Mouse (Mus musculus): ENCODE measurements around the gene Rab11fip5. TPM values are rescaled to one million over a fixed set of nuclear protein-coding genes. Genes with fewer than 3 reads are reported as not detected.
A peak's percentile ranks its signal among the peaks of the same experiment; 100 is the strongest.

The Rab11fip5 gene
- polyA plus RNA-seq, 1 experiment from 2014 or later, result 42.3 TPM

- H3K9me3 ChIP-seq (replicated peaks), result no peaks in the 10 kb centered on the region
- no peak for ATAC-seq (replicated peaks; ENCODE audit: insufficient number of reproducible peaks, insufficient read depth, low FRiP score, low read depth)
- H3K36me3 ChIP-seq, result no peaks in the 10 kb centered on the region
- no peak overlapping the region for H3K4me2 ChIP-seq
- H3K9ac ChIP-seq, result no peak overlapping the region
- H3K27me3 ChIP-seq, result no peaks in the 10 kb centered on the region
- H3K27ac ChIP-seq, result no peak overlapping the region
- H3K4me3 ChIP-seq, result no peak overlapping the region
- H3K4me1 ChIP-seq (replicated peaks), result peaks cover 3% of the 10 kb centered on the region
- 77% methylated on average over 4 of the region's 4 CpGs for WGBS
Measured at GRCm38 (mm10) chr6:85307894-85308293, 66.5 kb downstream of the Rab11fip5 start.

- Histone ChIP-seq H3K9me3 (replicated peaks) (no peaks in the 10 kb centered on the region), H3K27ac (no peak overlapping the region), H3K9ac (no peak overlapping the region), H3K4me2 (no peak overlapping the region), H3K4me3 (no peak overlapping the region), H3K4me1 (replicated peaks) (peaks cover 11% of the 10 kb centered on the region), H3K36me3 (no peaks in the 10 kb centered on the region), H3K27me3 (no peaks in the 10 kb centered on the region)
- WGBS, result 73% methylated on average over 3 of the region's 3 CpGs
- ATAC-seq (replicated peaks; ENCODE audit: insufficient number of reproducible peaks, insufficient read depth, low FRiP score, low read depth), result no peak
Measured at GRCm38 (mm10) chr6:85306375-85306774, 68.1 kb downstream of the Rab11fip5 start.

DNA sequence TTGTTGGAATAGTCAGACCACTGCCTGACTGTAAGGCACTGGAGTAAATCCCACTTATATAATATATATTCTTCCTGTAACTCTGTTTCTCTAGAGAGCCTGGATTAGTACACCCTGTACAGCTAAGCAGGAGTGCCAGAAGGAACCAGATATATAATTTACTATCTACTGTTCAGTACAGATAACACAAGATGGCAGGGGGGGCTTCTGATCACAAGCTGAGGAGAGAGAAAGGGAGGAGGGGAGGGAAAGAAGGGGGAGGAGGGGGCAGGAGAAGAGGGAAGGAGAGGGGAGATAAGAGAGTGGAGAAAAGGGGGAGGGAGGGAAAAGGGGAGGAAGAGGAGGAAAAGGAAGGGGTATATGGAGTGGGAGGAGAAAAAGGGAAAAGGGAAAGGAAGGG lies 68.6 kb downstream of the Rab11fip5 start:
- Histone ChIP-seq H3K4me3 (no peak overlapping the region), H3K4me1 (replicated peaks) (peaks cover 11% of the 10 kb centered on the region), H3K27me3 (no peaks in the 10 kb centered on the region), H3K36me3 (no peaks in the 10 kb centered on the region), H3K4me2 (no peak overlapping the region), H3K9me3 (replicated peaks) (no peaks in the 10 kb centered on the region), H3K27ac (no peak overlapping the region), H3K9ac (no peak overlapping the region)
- no peak for ATAC-seq (replicated peaks; ENCODE audit: insufficient number of reproducible peaks, insufficient read depth, low FRiP score, low read depth)

DNA sequence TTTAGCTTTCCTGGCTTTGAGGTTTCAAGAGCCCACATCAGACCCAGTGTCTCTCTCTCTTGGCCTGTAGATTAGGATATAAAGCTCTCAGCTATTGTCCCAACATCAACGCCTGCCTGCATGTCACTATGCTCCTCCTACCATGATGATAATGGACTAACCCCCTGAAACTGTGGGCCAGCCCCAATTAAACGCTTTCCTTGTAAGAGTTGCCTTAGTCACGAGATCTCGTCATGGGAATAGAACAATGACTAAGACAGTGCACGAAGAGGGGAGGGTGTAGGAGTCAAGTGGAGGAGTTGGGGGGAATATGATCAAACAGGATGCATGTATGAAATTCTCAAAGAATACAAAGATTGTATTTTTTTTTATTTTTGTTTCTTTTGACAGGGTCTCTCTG lies 69.5 kb downstream of the Rab11fip5 start:
- Histone ChIP-seq H3K27me3 (no peaks in the 10 kb centered on the region), H3K4me3 (no peak overlapping the region), H3K4me1 (replicated peaks) (peaks cover 11% of the 10 kb centered on the region), H3K36me3 (no peaks in the 10 kb centered on the region), H3K9ac (no peak overlapping the region), H3K4me2 (no peak overlapping the region), H3K27ac (no peak overlapping the region), H3K9me3 (replicated peaks) (no peaks in the 10 kb centered on the region)
- WGBS, result 75% methylated on average over 5 of the region's 5 CpGs
- ATAC-seq (replicated peaks; ENCODE audit: insufficient number of reproducible peaks, insufficient read depth, low FRiP score, low read depth), result no peak

DNA sequence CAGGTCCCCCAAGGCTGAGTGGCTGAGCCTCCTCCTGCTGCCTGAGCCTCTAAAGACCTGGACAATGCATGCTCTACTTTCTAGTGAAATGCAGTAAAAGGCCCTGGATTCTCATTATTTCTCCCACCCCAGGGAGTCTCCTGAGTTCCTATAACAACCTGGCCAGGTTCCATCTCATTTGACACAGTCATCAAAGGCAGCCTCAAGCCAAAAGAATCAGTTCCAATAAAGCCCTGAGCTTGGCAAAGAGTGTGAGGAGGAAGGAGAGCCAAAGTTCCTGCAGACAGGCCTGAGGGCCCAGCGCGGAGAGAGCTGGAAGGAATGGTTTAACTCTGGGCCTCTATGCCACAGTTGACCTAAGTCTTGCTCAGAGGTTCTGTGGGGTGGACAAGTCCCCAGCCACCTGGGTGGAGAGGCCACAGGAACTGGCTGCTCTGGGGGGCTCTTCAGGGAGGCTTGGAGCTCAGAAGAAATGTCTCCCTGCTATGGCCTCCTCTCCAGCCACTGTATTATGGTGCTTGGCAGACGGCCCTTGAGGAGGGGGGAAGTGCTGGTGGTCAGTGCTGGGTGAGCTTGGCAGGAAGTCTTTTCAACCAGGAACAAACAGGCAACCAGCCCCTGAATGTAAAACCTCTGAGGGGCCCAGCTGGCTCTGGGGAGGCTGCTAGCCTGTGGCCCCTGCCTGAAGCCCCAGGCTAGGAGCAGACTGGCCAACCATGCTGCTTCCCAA lies 71.9 kb downstream of the Rab11fip5 start:
- ATAC-seq (replicated peaks; ENCODE audit: insufficient number of reproducible peaks, insufficient read depth, low FRiP score, low read depth), result peak; percentile 18; the same call in 1 of the 2 replicates
- Histone ChIP-seq H3K36me3 (no peaks in the 10 kb centered on the region), H3K9me3 (replicated peaks) (no peaks in the 10 kb centered on the region), H3K4me1 (replicated peaks) (peaks cover 11% of the 10 kb centered on the region), H3K9ac (no peak overlapping the region), H3K27me3 (no peaks in the 10 kb centered on the region), H3K4me2 (no peak overlapping the region), H3K4me3 (no peak overlapping the region), H3K27ac (peak overlapping the region; percentile 70)
- 54% methylated on average over 3 of the region's 3 CpGs for WGBS

- WGBS, result 62% methylated on average over 7 of the region's 7 CpGs
- ATAC-seq (replicated peaks; ENCODE audit: insufficient number of reproducible peaks, insufficient read depth, low FRiP score, low read depth), result peak; percentile 39; the same call in 1 of the 2 replicates
Measured at GRCm38 (mm10) chr6:85295384-85296167, 78.9 kb downstream of the Rab11fip5 start.

DNA sequence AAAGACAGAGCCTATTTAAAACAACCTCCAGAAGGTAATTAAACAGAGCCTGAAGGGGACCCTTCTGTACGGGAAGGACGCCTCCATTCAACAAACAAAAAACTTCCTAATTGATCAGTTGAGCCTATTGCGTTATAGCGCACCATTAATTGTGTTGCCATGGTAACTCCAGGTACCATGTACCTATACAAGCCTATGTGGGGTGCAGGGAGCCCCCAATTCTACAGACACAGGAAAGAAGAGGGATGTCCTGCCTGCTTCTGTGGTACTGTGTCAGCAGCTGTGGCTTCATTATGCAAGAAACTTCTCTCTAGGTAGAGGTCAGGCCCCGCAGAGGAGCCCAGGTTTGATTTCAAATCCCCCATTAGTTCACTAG lies 80.4 kb downstream of the Rab11fip5 start:
- Histone ChIP-seq H3K4me1 (replicated peaks) (peaks cover 9% of the 10 kb centered on the region), H3K27ac (no peak overlapping the region), H3K36me3 (no peaks in the 10 kb centered on the region), H3K4me2 (no peak overlapping the region), H3K9me3 (replicated peaks) (no peaks in the 10 kb centered on the region), H3K4me3 (no peak overlapping the region), H3K27me3 (no peaks in the 10 kb centered on the region), H3K9ac (no peak overlapping the region)
- ATAC-seq (replicated peaks; ENCODE audit: insufficient number of reproducible peaks, insufficient read depth, low FRiP score, low read depth), result no peak
- WGBS, result 87% methylated on average over 5 of the region's 5 CpGs

More at GRCm38 (mm10) chr6:85295384-85296167, 78.9 kb downstream of the Rab11fip5 start:
- H3K9me3 ChIP-seq (replicated peaks), result no peaks in the 10 kb centered on the region
- no peaks in the 10 kb centered on the region for H3K36me3 ChIP-seq
- no peak overlapping the region for H3K4me3 ChIP-seq
- H3K27me3 ChIP-seq, result no peaks in the 10 kb centered on the region
- H3K27ac ChIP-seq, result no peak overlapping the region
- H3K9ac ChIP-seq, result no peak overlapping the region
- H3K4me2 ChIP-seq, result no peak overlapping the region
- H3K4me1 ChIP-seq (replicated peaks), result peaks cover 9% of the 10 kb centered on the region

DNA sequence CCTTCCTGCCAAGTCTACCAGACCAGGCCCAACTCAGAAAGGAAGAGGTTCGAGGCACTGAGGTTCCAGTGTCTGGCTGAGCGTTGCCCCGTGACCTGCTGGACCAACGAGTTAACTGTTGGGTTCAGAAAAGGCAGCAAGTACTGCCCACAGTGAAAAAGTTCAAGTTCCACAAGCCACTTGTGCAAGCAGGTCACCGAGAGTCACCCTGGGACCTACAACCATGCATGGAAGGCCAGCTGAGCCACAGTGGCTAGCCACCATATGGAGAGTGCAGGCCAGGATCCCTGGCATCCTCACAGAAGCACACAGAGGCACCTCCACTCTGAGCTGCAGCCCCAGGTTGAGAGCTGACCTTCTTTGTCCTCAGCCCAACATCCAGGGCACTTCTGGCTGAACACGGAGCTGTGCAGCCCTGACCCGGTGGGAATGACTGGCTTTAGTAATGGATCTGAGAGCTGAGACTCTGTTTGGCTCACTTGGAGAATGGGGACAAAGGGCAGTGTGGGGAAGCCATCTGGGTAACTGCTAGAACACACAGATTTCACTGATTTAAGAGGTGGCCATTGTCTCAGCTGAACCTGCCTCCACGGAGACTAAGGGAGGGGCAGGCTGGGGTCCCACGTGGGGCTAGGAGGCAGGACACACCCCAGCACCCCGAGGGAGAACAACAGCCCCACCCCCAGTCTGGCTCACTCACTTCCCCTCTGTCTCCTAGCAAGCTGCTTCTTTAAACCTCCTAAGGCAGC lies 81.0 kb downstream of the Rab11fip5 start:
- H3K9ac ChIP-seq, result no peak overlapping the region
- 56% methylated on average over 10 of the region's 10 CpGs for WGBS
- no peak for ATAC-seq (replicated peaks; ENCODE audit: insufficient number of reproducible peaks, insufficient read depth, low FRiP score, low read depth)
- no peaks in the 10 kb centered on the region for H3K36me3 ChIP-seq
- H3K4me2 ChIP-seq, result no peak overlapping the region
- H3K9me3 ChIP-seq (replicated peaks), result no peaks in the 10 kb centered on the region
- H3K4me1 ChIP-seq (replicated peaks), result peaks cover 9% of the 10 kb centered on the region
- H3K4me3 ChIP-seq, result no peak overlapping the region
- no peaks in the 10 kb centered on the region for H3K27me3 ChIP-seq
- H3K27ac ChIP-seq, result no peak overlapping the region

GRCm38 (mm10) chr6:85290869-85291824 lies 83.3 kb downstream of the Rab11fip5 start:
- H3K36me3 ChIP-seq, result no peaks in the 10 kb centered on the region
- no peak overlapping the region for H3K4me3 ChIP-seq
- 83% methylated on average over 16 of the region's 16 CpGs for WGBS
- H3K4me2 ChIP-seq, result no peak overlapping the region
- H3K27me3 ChIP-seq, result no peaks in the 10 kb centered on the region
- H3K9ac ChIP-seq, result no peak overlapping the region
- no peaks in the 10 kb centered on the region for H3K9me3 ChIP-seq (replicated peaks)
- peaks cover 9% of the 10 kb centered on the region for H3K4me1 ChIP-seq (replicated peaks)
- ATAC-seq (replicated peaks; ENCODE audit: insufficient number of reproducible peaks, insufficient read depth, low FRiP score, low read depth), result no peak
- H3K27ac ChIP-seq, result no peak overlapping the region

- 65% methylated on average over 4 of the region's 4 CpGs for WGBS
- no peak overlapping the region for H3K4me3 ChIP-seq
- H3K4me2 ChIP-seq, result no peak overlapping the region
- H3K27me3 ChIP-seq, result no peaks in the 10 kb centered on the region
- H3K36me3 ChIP-seq, result no peaks in the 10 kb centered on the region
- no peaks in the 10 kb centered on the region for H3K4me1 ChIP-seq (replicated peaks)
- ATAC-seq (replicated peaks; ENCODE audit: insufficient number of reproducible peaks, insufficient read depth, low FRiP score, low read depth), result no peak
- no peak overlapping the region for H3K27ac ChIP-seq
- H3K9me3 ChIP-seq (replicated peaks), result no peaks in the 10 kb centered on the region
- no peak overlapping the region for H3K9ac ChIP-seq
Measured at GRCm38 (mm10) chr6:85288193-85288857, 86.1 kb downstream of the Rab11fip5 start.

Measured in heart, embryonic 15.5 days (tissue).